9 mouse cellular contexts compared by ENCODE assay signal in the genomic region with DNA sequence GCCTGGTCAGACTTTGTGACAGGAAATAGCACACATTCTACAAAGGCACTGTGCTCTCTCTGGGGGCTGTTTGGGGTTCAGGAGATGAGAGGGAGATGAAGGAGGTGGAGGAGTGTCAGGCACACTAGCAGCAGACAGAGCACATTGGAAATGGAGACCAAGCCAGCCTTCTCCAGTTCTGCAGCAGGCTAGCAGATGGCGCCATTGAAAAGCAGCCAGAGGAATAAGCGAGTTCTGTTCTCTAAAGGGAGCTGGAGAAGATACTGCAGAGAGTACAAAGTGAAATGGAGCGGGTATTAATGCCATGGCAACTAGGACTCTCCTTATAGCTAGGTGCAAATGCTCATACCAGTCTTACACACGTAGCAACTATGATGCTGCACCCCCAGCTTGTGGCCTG.
DNase-seq lines count a peak whose midpoint lies in the region; ATAC-seq lines count a peak whose summit lies in the region.
"Had no signal": no experiment of that assay in that cellular context is flagged by ENCODE, and none has a peak within 500 bp of the region (broad histone marks: within the 10 kb centered on the region; RNA-seq: fewer than 3 reads in every experiment).

No protein-coding gene starts in this region.

- no peak overlapping the region for H3K9ac ChIP-seq in hindbrain, embryonic 15.5 days
- H3K9ac ChIP-seq in hindbrain, embryonic 13.5 days: no peak overlapping the region
- H3K9ac ChIP-seq: stomach, embryonic 15.5 days had no signal

- no peak overlapping the region for H3K27ac ChIP-seq in hindbrain, embryonic 15.5 days (replicated peaks)
- no peak overlapping the region for H3K27ac ChIP-seq in hindbrain, embryonic 13.5 days
- H3K27ac ChIP-seq: stomach, embryonic 15.5 days had no signal

- no peak overlapping the region for H3K4me3 ChIP-seq in hindbrain, embryonic 15.5 days
- H3K4me3 ChIP-seq in hindbrain, embryonic 13.5 days: no peak overlapping the region
- H3K4me3 ChIP-seq: stomach, embryonic 15.5 days had no signal

- H3K4me1 ChIP-seq in hindbrain, embryonic 15.5 days (replicated peaks): no peaks in the 10 kb centered on the region
- H3K4me1 ChIP-seq in hindbrain, embryonic 13.5 days (replicated peaks): no peaks in the 10 kb centered on the region
- H3K4me1 ChIP-seq: stomach, embryonic 15.5 days had no signal

- no peaks in the 10 kb centered on the region for H3K27me3 ChIP-seq in hindbrain, embryonic 15.5 days
- no peaks in the 10 kb centered on the region for H3K27me3 ChIP-seq in hindbrain, embryonic 13.5 days
- H3K27me3 ChIP-seq: stomach, embryonic 15.5 days had no signal

- 60% methylated on average over 4 of the region's 4 CpGs for WGBS in hindbrain, embryonic 15.5 days
- 77% methylated on average over 4 of the region's 4 CpGs for WGBS in hindbrain, embryonic 13.5 days

- intact Hi-C loops in left cerebral cortex, postnatal 10 days (cut with DNase I): no loop called here

- H3K9me3 ChIP-seq in hindbrain, embryonic 15.5 days: no peaks in the 10 kb centered on the region
- no peaks in the 10 kb centered on the region for H3K9me3 ChIP-seq in hindbrain, embryonic 13.5 days
- H3K9me3 ChIP-seq: stomach, embryonic 15.5 days had no signal

- ATAC-seq in hindbrain, embryonic 15.5 days (ENCODE audit: low FRiP score, low read depth): 0 out of 2 replicates have a peak, but pooled peaks have one; percentile 48
- ATAC-seq in hindbrain, embryonic 13.5 days (ENCODE audit: low FRiP score): no peak
- ATAC-seq in cerebellum, adult (ENCODE audit: insufficient number of reproducible peaks, low FRiP score, low TSS enrichment): peak; percentile 94
- peak; percentile 98 for ATAC-seq in frontal cortex, adult (ENCODE audit: low TSS enrichment)
- ATAC-seq in erythroblast, adult 5-6 weeks (replicated peaks; ENCODE audit: low FRiP score, poor library complexity, severe bottlenecking): no peak

- H3K4me2 ChIP-seq in hindbrain, embryonic 15.5 days: no peak overlapping the region
- no peak overlapping the region for H3K4me2 ChIP-seq in hindbrain, embryonic 13.5 days
- H3K4me2 ChIP-seq: stomach, embryonic 15.5 days had no signal

- DNase-seq in left cerebral cortex, postnatal 10 days (ENCODE audit: extremely low spot score in 1 of 2, low spot score in 2 of 2): peak; percentile 47 to 84
- no peak for DNase-seq in thymus, postnatal 10 days (ENCODE audit: low spot score in 2 of 2)
- no peak for DNase-seq in thymus, postnatal 36 days

- no peaks in the 10 kb centered on the region for H3K36me3 ChIP-seq in hindbrain, embryonic 15.5 days
- no peaks in the 10 kb centered on the region for H3K36me3 ChIP-seq in hindbrain, embryonic 13.5 days
- H3K36me3 ChIP-seq: stomach, embryonic 15.5 days had no signal

Comparison
In these comparisons a context has a peak if more than half of its experiments do, and no peak if none do; other contexts are left out.
1. ATAC-seq: peak in hindbrain, embryonic 15.5 days (single experiment), cerebellum, adult (single experiment) and frontal cortex, adult (single experiment); none in hindbrain, embryonic 13.5 days (single experiment) and erythroblast, adult 5-6 weeks (single experiment).
2. DNase-seq: peak in left cerebral cortex, postnatal 10 days (2 of 2); none in thymus, postnatal 10 days (0 of 2) and thymus, postnatal 36 days (0 of 2).